Mouse (Mus musculus) embryonic facial prominence, embryonic 14.5 days (tissue): ENCODE data around the gene Gm7942. TPM values are rescaled to one million over a fixed set of nuclear protein-coding genes. Genes with fewer than 3 reads are reported as not detected.
"Not testable (repeated sequence)": the region's sequence is repeated elsewhere in the genome, so short reads cannot be mapped to it uniquely, and the experiment has no call there.

Experiments
- ATAC-seq: fragments of 200-750 bp; cut with Nextera tagmentation; 2 replicates; pipeline ENCODE4 v1.8.0; 2017; ENCODE audit warnings: low read depth, moderate number of reproducible peaks, moderate TSS enrichment
- DNase-seq: peaks from one replicate; pipeline ENCODE4 v3.0.0-alpha.2; 2015; ENCODE audit warnings: low spot score
- H3K27ac ChIP-seq: fragments of 300-500 bp; sonication (generic); replicated peaks from 2 replicates; pipeline ENCODE4 v1.5.1; 2014; ENCODE audit warnings: low read depth, mild to moderate bottlenecking, low read length, moderate library complexity
- H3K27me3 ChIP-seq: fragments of 300-500 bp; sonication (generic); replicated peaks from 2 replicates; pipeline ENCODE4 v1.6.1; 2014; ENCODE audit warnings: low read length; ENCODE audit not compliant: control insufficient read depth, insufficient read depth
- H3K36me3 ChIP-seq: fragments of 300-500 bp; sonication (generic); 2 replicates; pipeline ENCODE4 v1.6.1; 2014; ENCODE audit warnings: low read length, mixed read lengths; ENCODE audit not compliant: control insufficient read depth, insufficient read depth
- H3K4me1 ChIP-seq: fragments of 300-500 bp; sonication (generic); 2 replicates; pipeline ENCODE4 v1.6.1; 2014; ENCODE audit warnings: antibody characterized with exemption, low read length; ENCODE audit not compliant: control insufficient read depth, insufficient read depth
- H3K4me2 ChIP-seq: fragments of 300-500 bp; sonication (generic); 2 replicates; pipeline ENCODE4 v1.6.1; 2014; ENCODE audit warnings: low read depth, mild to moderate bottlenecking, low read length, moderate library complexity, mixed read lengths
- H3K4me3 ChIP-seq: fragments of 300-500 bp; sonication (generic); 2 replicates; pipeline ENCODE4 v1.5.1; 2014; ENCODE audit warnings: low read depth, mild to moderate bottlenecking, low read length
- H3K9ac ChIP-seq: fragments of 300-500 bp; sonication (generic); 2 replicates; pipeline ENCODE4 v1.6.1; 2014; ENCODE audit warnings: low read depth, mild to moderate bottlenecking, low read length, moderate library complexity, mixed read lengths
- H3K9me3 ChIP-seq: fragments of 300-500 bp; sonication (generic); 2 replicates; pipeline ENCODE4 v1.6.1; 2016; ENCODE audit warnings: low read length; ENCODE audit not compliant: control insufficient read depth
- WGBS: fragments of 180-500 bp; shearing (Covaris S2); extraction: QIAGEN DNeasy Blood & Tissue Kit; methylation state at CpG from one replicate; pipeline ENCODE4 v1.1.7; 2014; 5-methylcytosine and 5-hydroxymethylcytosine counted together
- polyA plus RNA-seq: library from polyadenylated mRNA; unstranded; fragments of >200 nt; fragmentation: Nextera tagmentation; extraction: Ambion mirVana; gene quantifications from 2 replicates; pipeline ENCODE4 v1.2.1, GENCODE M21; 2014

Gene Gm7942
- polyA plus RNA-seq, result not detected in 2 replicates

- H3K27ac ChIP-seq, result not testable (repeated sequence)
- WGBS, result no CpG with 5 or more reads among the region's 3 CpGs
These were observed at the start of gene Gm7942 for GRCm38 (mm10) chr5:95106638-95107037. Gene Gm7942, plus strand, starts transcription at chr5:95106938.

More at GRCm38 (mm10) chr5:95106638-95107037, at the start of gene Gm7942:
- H3K27me3 ChIP-seq, ATAC-seq, H3K36me3 ChIP-seq, H3K4me1 ChIP-seq, H3K4me3 ChIP-seq, H3K9ac ChIP-seq, H3K9me3 ChIP-seq, H3K4me2 ChIP-seq, DNase-seq: not testable (repeated sequence)

Other genes with a start within 250 kb of the Gm7942 start
- gene Gm3183, start 241.5 kb upstream of the Gm7942 start, polyA plus RNA-seq, result not detected in 2 replicates
- not detected in 2 replicates for gene Gm6367, start 118.3 kb upstream of the Gm7942 start, polyA plus RNA-seq
- gene Gm16513, start 75.7 kb downstream of the Gm7942 start, polyA plus RNA-seq, result not detected in 2 replicates
- not detected in 2 replicates for gene Gm10424, start 165.8 kb downstream of the Gm7942 start, polyA plus RNA-seq
- gene Gm3259, start 199.0 kb downstream of the Gm7942 start, polyA plus RNA-seq, result not detected in 2 replicates